Mouse (Mus musculus): ENCODE data around the gene Arhgap25. TPM values are rescaled to one million over a fixed set of nuclear protein-coding genes. Genes with fewer than 3 reads are reported as not detected.

Gene Arhgap25
- polyA plus RNA-seq, 1 experiment from 2014 or later, result 1.2 TPM

- H3K27ac ChIP-seq (ENCODE audit: low read depth, low read length), result no peak overlapping the region
- WGBS, result 88% methylated on average over 1 of the region's 1 CpGs
- ATAC-seq (no peak), DNase-seq (ENCODE audit: low spot score) (no peak)
- no peaks in the 10 kb centered on the region for H3K36me3 ChIP-seq (ENCODE audit: control insufficient read depth, insufficient read depth, low read length)
- H3K4me2 ChIP-seq (ENCODE audit: low read length), result no peak overlapping the region
- H3K4me3 ChIP-seq (ENCODE audit: low read depth, low read length), result no peak overlapping the region
- H3K4me1 ChIP-seq (ENCODE audit: control insufficient read depth, insufficient read depth, low read length), result no peaks in the 10 kb centered on the region
- no peaks in the 10 kb centered on the region for H3K9me3 ChIP-seq (replicated peaks; ENCODE audit: control insufficient read depth, low read length)
- no peaks in the 10 kb centered on the region for H3K27me3 ChIP-seq (replicated peaks; ENCODE audit: control insufficient read depth, insufficient read depth, low read length)
- no peak overlapping the region for H3K9ac ChIP-seq (ENCODE audit: low read length)
These were observed 29.5 kb downstream of the Arhgap25 start for GRCm38 (mm10) chr6:87503536-87503935.

- Histone ChIP-seq H3K4me2 (ENCODE audit: low read length) (no peak overlapping the region), H3K9me3 (replicated peaks; ENCODE audit: control insufficient read depth, low read length) (no peaks in the 10 kb centered on the region), H3K36me3 (ENCODE audit: control insufficient read depth, insufficient read depth, low read length) (no peaks in the 10 kb centered on the region), H3K27ac (ENCODE audit: low read depth, low read length) (no peak overlapping the region), H3K4me1 (ENCODE audit: control insufficient read depth, insufficient read depth, low read length) (no peaks in the 10 kb centered on the region), H3K27me3 (replicated peaks; ENCODE audit: control insufficient read depth, insufficient read depth, low read length) (no peaks in the 10 kb centered on the region), H3K9ac (ENCODE audit: low read length) (no peak overlapping the region), H3K4me3 (ENCODE audit: low read depth, low read length) (no peak overlapping the region)
- WGBS, result 75% methylated on average over 10 of the region's 10 CpGs
- DNase-seq (ENCODE audit: low spot score) (no peak), ATAC-seq (no peak)
These were observed 30.2 kb downstream of the Arhgap25 start for GRCm38 (mm10) chr6:87502831-87503286.

GRCm38 (mm10) chr6:87502411-87502810 is 30.6 kb downstream of the Arhgap25 start:
- Histone ChIP-seq H3K4me2 (ENCODE audit: low read length) (no peak overlapping the region), H3K4me3 (ENCODE audit: low read depth, low read length) (no peak overlapping the region), H3K27me3 (replicated peaks; ENCODE audit: control insufficient read depth, insufficient read depth, low read length) (no peaks in the 10 kb centered on the region), H3K27ac (ENCODE audit: low read depth, low read length) (no peak overlapping the region), H3K36me3 (ENCODE audit: control insufficient read depth, insufficient read depth, low read length) (no peaks in the 10 kb centered on the region), H3K4me1 (ENCODE audit: control insufficient read depth, insufficient read depth, low read length) (no peaks in the 10 kb centered on the region), H3K9me3 (replicated peaks; ENCODE audit: control insufficient read depth, low read length) (no peaks in the 10 kb centered on the region), H3K9ac (ENCODE audit: low read length) (no peak overlapping the region)
- no peak for DNase-seq (ENCODE audit: low spot score)
- WGBS, result 54% methylated on average over 6 of the region's 6 CpGs
- ATAC-seq, result no peak

- Histone ChIP-seq H3K27ac (ENCODE audit: low read depth, low read length) (no peak overlapping the region), H3K4me1 (ENCODE audit: control insufficient read depth, insufficient read depth, low read length) (no peaks in the 10 kb centered on the region), H3K4me2 (ENCODE audit: low read length) (no peak overlapping the region), H3K36me3 (ENCODE audit: control insufficient read depth, insufficient read depth, low read length) (no peaks in the 10 kb centered on the region), H3K27me3 (replicated peaks; ENCODE audit: control insufficient read depth, insufficient read depth, low read length) (no peaks in the 10 kb centered on the region), H3K9me3 (replicated peaks; ENCODE audit: control insufficient read depth, low read length) (no peaks in the 10 kb centered on the region), H3K4me3 (ENCODE audit: low read depth, low read length) (no peak overlapping the region), H3K9ac (ENCODE audit: low read length) (no peak overlapping the region)
- whole genome bisulfite sequencing, result 82% methylated on average over 7 of the region's 7 CpGs
- DNase-seq (ENCODE audit: low spot score), result no peak
- ATAC-seq, result no peak
These were observed 32.4 kb downstream of the Arhgap25 start for GRCm38 (mm10) chr6:87500696-87501095.

GRCm38 (mm10) chr6:87499791-87500190 is 33.3 kb downstream of the Arhgap25 start:
- H3K27ac ChIP-seq (ENCODE audit: low read depth, low read length), result no peak overlapping the region
- DNase-seq (ENCODE audit: low spot score) (no peak), ATAC-seq (no peak)
- H3K4me2 ChIP-seq (ENCODE audit: low read length), result no peak overlapping the region
- H3K27me3 ChIP-seq (replicated peaks; ENCODE audit: control insufficient read depth, insufficient read depth, low read length), result no peaks in the 10 kb centered on the region
- no peaks in the 10 kb centered on the region for H3K36me3 ChIP-seq (ENCODE audit: control insufficient read depth, insufficient read depth, low read length)
- H3K4me3 ChIP-seq (ENCODE audit: low read depth, low read length), result no peak overlapping the region
- WGBS, result 81% methylated on average over 6 of the region's 6 CpGs
- H3K4me1 ChIP-seq (ENCODE audit: control insufficient read depth, insufficient read depth, low read length), result no peaks in the 10 kb centered on the region
- no peak overlapping the region for H3K9ac ChIP-seq (ENCODE audit: low read length)
- H3K9me3 ChIP-seq (replicated peaks; ENCODE audit: control insufficient read depth, low read length), result no peaks in the 10 kb centered on the region

GRCm38 (mm10) chr6:87496143-87496542 is 36.9 kb downstream of the Arhgap25 start:
- no peaks in the 10 kb centered on the region for H3K9me3 ChIP-seq (replicated peaks; ENCODE audit: control insufficient read depth, low read length)
- H3K36me3 ChIP-seq (ENCODE audit: control insufficient read depth, insufficient read depth, low read length), result no peaks in the 10 kb centered on the region
- no peak overlapping the region for H3K4me3 ChIP-seq (ENCODE audit: low read depth, low read length)
- ATAC-seq (no peak), DNase-seq (ENCODE audit: low spot score) (no peak)
- H3K27me3 ChIP-seq (replicated peaks; ENCODE audit: control insufficient read depth, insufficient read depth, low read length), result no peaks in the 10 kb centered on the region
- H3K4me1 ChIP-seq (ENCODE audit: control insufficient read depth, insufficient read depth, low read length), result no peaks in the 10 kb centered on the region
- H3K27ac ChIP-seq (ENCODE audit: low read depth, low read length), result no peak overlapping the region
- no peak overlapping the region for H3K4me2 ChIP-seq (ENCODE audit: low read length)
- WGBS, result 85% methylated on average over 9 of the region's 9 CpGs
- H3K9ac ChIP-seq (ENCODE audit: low read length), result no peak overlapping the region

GRCm38 (mm10) chr6:87494339-87494738 is 38.7 kb downstream of the Arhgap25 start:
- Histone ChIP-seq H3K4me2 (ENCODE audit: low read length) (no peak overlapping the region), H3K9ac (ENCODE audit: low read length) (no peak overlapping the region), H3K27ac (ENCODE audit: low read depth, low read length) (no peak overlapping the region), H3K9me3 (replicated peaks; ENCODE audit: control insufficient read depth, low read length) (no peaks in the 10 kb centered on the region), H3K4me3 (ENCODE audit: low read depth, low read length) (no peak overlapping the region), H3K27me3 (replicated peaks; ENCODE audit: control insufficient read depth, insufficient read depth, low read length) (no peaks in the 10 kb centered on the region), H3K4me1 (ENCODE audit: control insufficient read depth, insufficient read depth, low read length) (no peaks in the 10 kb centered on the region), H3K36me3 (ENCODE audit: control insufficient read depth, insufficient read depth, low read length) (no peaks in the 10 kb centered on the region)
- DNase-seq (ENCODE audit: low spot score), result no peak
- no peak for ATAC-seq
- 83% methylated on average over 9 of the region's 9 CpGs for WGBS

- Histone ChIP-seq H3K9ac (ENCODE audit: low read length) (no peak overlapping the region), H3K4me1 (ENCODE audit: control insufficient read depth, insufficient read depth, low read length) (no peaks in the 10 kb centered on the region), H3K4me2 (ENCODE audit: low read length) (no peak overlapping the region), H3K27me3 (replicated peaks; ENCODE audit: control insufficient read depth, insufficient read depth, low read length) (no peaks in the 10 kb centered on the region), H3K4me3 (ENCODE audit: low read depth, low read length) (no peak overlapping the region), H3K36me3 (ENCODE audit: control insufficient read depth, insufficient read depth, low read length) (no peaks in the 10 kb centered on the region), H3K9me3 (replicated peaks; ENCODE audit: control insufficient read depth, low read length) (no peaks in the 10 kb centered on the region), H3K27ac (ENCODE audit: low read depth, low read length) (no peak overlapping the region)
- 68% methylated on average over 6 of the region's 6 CpGs for WGBS
- ATAC-seq (no peak), DNase-seq (ENCODE audit: low spot score) (no peak)
These were observed 45.2 kb downstream of the Arhgap25 start for GRCm38 (mm10) chr6:87487657-87488426.

GRCm38 (mm10) chr6:87484806-87485205 is 48.3 kb downstream of the Arhgap25 start:
- Histone ChIP-seq H3K4me1 (ENCODE audit: control insufficient read depth, insufficient read depth, low read length) (no peaks in the 10 kb centered on the region), H3K27me3 (replicated peaks; ENCODE audit: control insufficient read depth, insufficient read depth, low read length) (no peaks in the 10 kb centered on the region), H3K9ac (ENCODE audit: low read length) (no peak overlapping the region), H3K4me2 (ENCODE audit: low read length) (no peak overlapping the region), H3K36me3 (ENCODE audit: control insufficient read depth, insufficient read depth, low read length) (no peaks in the 10 kb centered on the region), H3K4me3 (ENCODE audit: low read depth, low read length) (no peak overlapping the region), H3K27ac (ENCODE audit: low read depth, low read length) (no peak overlapping the region), H3K9me3 (replicated peaks; ENCODE audit: control insufficient read depth, low read length) (no peaks in the 10 kb centered on the region)
- no peak for DNase-seq (ENCODE audit: low spot score)
- WGBS, result 77% methylated on average over 5 of the region's 5 CpGs
- ATAC-seq, result no peak
